Mouse (Mus musculus) heart, embryonic 10.5 days (tissue): ENCODE results near the gene Mapk10. TPM values are rescaled to one million over a fixed set of nuclear protein-coding genes. Genes with fewer than 3 reads are reported as not detected.

Source experiments
- DNase-seq: peaks from one replicate; pipeline ENCODE4 v3.0.0-alpha.2; 2017; ENCODE audit warnings: low spot score
- H3K27ac ChIP-seq: fragments of 300-500 bp; sonication (generic); 2 replicates; pipeline ENCODE4 v1.5.1; 2016; ENCODE audit warnings: mild to moderate bottlenecking
- H3K27me3 ChIP-seq: fragments of 300-500 bp; sonication (generic); 2 replicates; pipeline ENCODE4 v1.6.1; 2016; ENCODE audit warnings: mild to moderate bottlenecking; ENCODE audit not compliant: poor library complexity, insufficient read depth, severe bottlenecking
- H3K36me3 ChIP-seq: fragments of 300-500 bp; sonication (generic); 2 replicates; pipeline ENCODE4 v1.6.1; 2016; ENCODE audit warnings: mild to moderate bottlenecking, moderate library complexity
- H3K4me1 ChIP-seq: fragments of 300-500 bp; sonication (generic); 2 replicates; pipeline ENCODE4 v1.6.1; 2016; ENCODE audit warnings: mild to moderate bottlenecking
- H3K4me3 ChIP-seq: fragments of 300-500 bp; sonication (generic); 2 replicates; pipeline ENCODE4 v1.5.1; 2016; ENCODE audit warnings: mild to moderate bottlenecking, moderate library complexity
- H3K9me3 ChIP-seq: fragments of 300-500 bp; sonication (generic); 2 replicates; pipeline ENCODE4 v1.6.1; 2016; ENCODE audit warnings: mild to moderate bottlenecking, moderate library complexity
- WGBS: fragments of 180-500 bp; shearing (Covaris S2); methylation state at CpG from one replicate; pipeline ENCODE4 v1.1.7; 2016; 5-methylcytosine and 5-hydroxymethylcytosine counted together
- polyA plus RNA-seq: library from polyadenylated mRNA; unstranded; fragments of >200 nt; fragmentation: Nextera tagmentation; extraction: Ambion mirVana; gene quantifications from 2 replicates; pipeline ENCODE4 v1.2.1, GENCODE M21; 2016

Mapk10 gene
- polyA plus RNA-seq, 1 experiment from 2014 or later, result 0.29 TPM

- no peaks in the 10 kb centered on the region for H3K27me3 ChIP-seq
- no peaks in the 10 kb centered on the region for H3K9me3 ChIP-seq
- H3K4me3 ChIP-seq, result no peak overlapping the region
- no peak for DNase-seq
- H3K36me3 ChIP-seq, result no peaks in the 10 kb centered on the region
- no peak overlapping the region for H3K27ac ChIP-seq
- 86% methylated on average over 2 of the region's 2 CpGs for WGBS
- no peaks in the 10 kb centered on the region for H3K4me1 ChIP-seq
These were observed 117.0 kb downstream of the Mapk10 start for GRCm38 (mm10) chr5:103094166-103094565.

- H3K27me3 ChIP-seq, result no peaks in the 10 kb centered on the region
- no peak overlapping the region for H3K27ac ChIP-seq
- no peaks in the 10 kb centered on the region for H3K9me3 ChIP-seq
- WGBS, result 82% methylated on average over 2 of the region's 2 CpGs
- no peaks in the 10 kb centered on the region for H3K4me1 ChIP-seq
- DNase-seq, result no peak
- no peaks in the 10 kb centered on the region for H3K36me3 ChIP-seq
- H3K4me3 ChIP-seq, result no peak overlapping the region
These were observed 125.3 kb downstream of the Mapk10 start for GRCm38 (mm10) chr5:103085844-103086243.

GRCm38 (mm10) chr5:103075451-103075850 lies 135.7 kb downstream of the Mapk10 start:
- DNase-seq, result no peak
- no peaks in the 10 kb centered on the region for H3K9me3 ChIP-seq
- H3K36me3 ChIP-seq, result no peaks in the 10 kb centered on the region
- WGBS, result 42% methylated on average over 8 of the region's 8 CpGs
- H3K4me1 ChIP-seq, result no peaks in the 10 kb centered on the region
- no peak overlapping the region for H3K4me3 ChIP-seq
- no peaks in the 10 kb centered on the region for H3K27me3 ChIP-seq
- H3K27ac ChIP-seq, result no peak overlapping the region

GRCm38 (mm10) chr5:103072200-103072825 lies 138.8 kb downstream of the Mapk10 start:
- Histone ChIP-seq H3K9me3 (no peaks in the 10 kb centered on the region), H3K4me3 (no peak overlapping the region), H3K27ac (no peak overlapping the region), H3K27me3 (no peaks in the 10 kb centered on the region), H3K36me3 (no peaks in the 10 kb centered on the region), H3K4me1 (no peaks in the 10 kb centered on the region)
- 75% methylated on average over 6 of the region's 6 CpGs for WGBS
- DNase-seq, result no peak

- H3K9me3 ChIP-seq, result no peaks in the 10 kb centered on the region
- H3K27me3 ChIP-seq, result no peaks in the 10 kb centered on the region
- 87% methylated on average over 17 of the region's 17 CpGs for WGBS
- H3K4me1 ChIP-seq, result no peaks in the 10 kb centered on the region
- H3K36me3 ChIP-seq, result no peaks in the 10 kb centered on the region
- H3K27ac ChIP-seq, result no peak overlapping the region
- no peak for DNase-seq
- no peak overlapping the region for H3K4me3 ChIP-seq
These were observed 140.0 kb downstream of the Mapk10 start for GRCm38 (mm10) chr5:103071006-103071612.

GRCm38 (mm10) chr5:103050319-103050916 lies 160.7 kb downstream of the Mapk10 start:
- Histone ChIP-seq H3K36me3 (no peaks in the 10 kb centered on the region), H3K4me3 (no peak overlapping the region), H3K27ac (no peak overlapping the region), H3K4me1 (no peaks in the 10 kb centered on the region), H3K9me3 (no peaks in the 10 kb centered on the region), H3K27me3 (no peaks in the 10 kb centered on the region)
- WGBS, result 78% methylated on average over 8 of the region's 8 CpGs
- DNase-seq, result no peak

GRCm38 (mm10) chr5:103048011-103048410 lies 163.1 kb downstream of the Mapk10 start:
- no peak overlapping the region for H3K27ac ChIP-seq
- no peaks in the 10 kb centered on the region for H3K9me3 ChIP-seq
- no peak for DNase-seq
- 82% methylated on average over 4 of the region's 4 CpGs for WGBS
- no peaks in the 10 kb centered on the region for H3K4me1 ChIP-seq
- H3K27me3 ChIP-seq, result no peaks in the 10 kb centered on the region
- no peaks in the 10 kb centered on the region for H3K36me3 ChIP-seq
- no peak overlapping the region for H3K4me3 ChIP-seq

- Histone ChIP-seq H3K27me3 (no peaks in the 10 kb centered on the region), H3K4me3 (no peak overlapping the region), H3K4me1 (no peaks in the 10 kb centered on the region), H3K9me3 (no peaks in the 10 kb centered on the region), H3K36me3 (no peaks in the 10 kb centered on the region), H3K27ac (no peak overlapping the region)
- WGBS, result 90% methylated on average over 3 of the region's 3 CpGs
- no peak for DNase-seq
These were observed 173.4 kb downstream of the Mapk10 start for GRCm38 (mm10) chr5:103037752-103038151.

- no peaks in the 10 kb centered on the region for H3K4me1 ChIP-seq
- H3K36me3 ChIP-seq, result no peaks in the 10 kb centered on the region
- WGBS, result 73% methylated on average over 13 of the region's 13 CpGs
- no peak for DNase-seq
- H3K4me3 ChIP-seq, result no peak overlapping the region
- H3K9me3 ChIP-seq, result no peaks in the 10 kb centered on the region
- H3K27me3 ChIP-seq, result no peaks in the 10 kb centered on the region
- H3K27ac ChIP-seq, result no peak overlapping the region
These were observed 182.1 kb downstream of the Mapk10 start for GRCm38 (mm10) chr5:103028940-103029621.

GRCm38 (mm10) chr5:103022504-103023172 lies 188.5 kb downstream of the Mapk10 start:
- Histone ChIP-seq H3K27ac (no peak overlapping the region), H3K4me3 (no peak overlapping the region), H3K36me3 (no peaks in the 10 kb centered on the region), H3K4me1 (0 out of 2 replicates have a peak, but pooled peaks cover 5% of the 10 kb centered on the region), H3K27me3 (no peaks in the 10 kb centered on the region), H3K9me3 (no peaks in the 10 kb centered on the region)
- WGBS, result 49% methylated on average over 7 of the region's 7 CpGs
- DNase-seq, result no peak

GRCm38 (mm10) chr5:103021479-103021878 lies 189.7 kb downstream of the Mapk10 start:
- Histone ChIP-seq H3K4me3 (no peak overlapping the region), H3K9me3 (no peaks in the 10 kb centered on the region), H3K27me3 (no peaks in the 10 kb centered on the region), H3K4me1 (0 out of 2 replicates have a peak, but pooled peaks cover 5% of the 10 kb centered on the region), H3K36me3 (no peaks in the 10 kb centered on the region), H3K27ac (no peak overlapping the region)
- DNase-seq, result no peak
- WGBS, result 90% methylated on average over 8 of the region's 8 CpGs

GRCm38 (mm10) chr5:103020954-103021353 lies 190.2 kb downstream of the Mapk10 start:
- no peak for DNase-seq
- Histone ChIP-seq H3K4me3 (no peak overlapping the region), H3K4me1 (0 out of 2 replicates have a peak, but pooled peaks cover 5% of the 10 kb centered on the region), H3K27ac (no peak overlapping the region), H3K27me3 (no peaks in the 10 kb centered on the region), H3K36me3 (no peaks in the 10 kb centered on the region), H3K9me3 (no peaks in the 10 kb centered on the region)
- WGBS, result 63% methylated on average over 3 of the region's 3 CpGs
